In the genomic region with DNA sequence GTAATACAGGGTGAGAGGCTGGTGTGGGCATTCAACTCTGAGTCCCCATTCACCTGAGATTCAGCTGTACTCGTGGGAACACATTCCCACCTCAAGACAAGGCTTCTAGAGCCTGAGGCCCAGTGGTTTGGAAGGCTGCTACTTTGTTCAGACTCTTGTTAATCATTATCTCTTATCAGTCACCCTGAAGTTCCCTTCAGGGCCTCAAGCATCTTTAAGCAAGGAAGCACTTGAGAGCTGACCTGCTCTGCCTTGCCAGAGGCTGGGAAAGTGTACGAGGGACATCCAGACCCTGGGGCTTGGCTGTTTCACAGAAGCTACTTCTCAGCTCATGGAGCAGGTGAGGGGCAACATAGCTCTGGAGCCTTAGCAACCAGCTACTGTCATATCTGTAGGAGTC, we compare ENCODE assay signal across 22 mouse cellular contexts. TPM values are rescaled to one million over a fixed set of nuclear protein-coding genes. Genes with fewer than 3 reads are reported as not detected.
DNase-seq lines count a peak whose midpoint lies in the region; ATAC-seq and TF ChIP-seq lines count a peak whose summit lies in the region.
"Had no signal": no experiment of that assay in that cellular context is flagged by ENCODE, and none has a peak within 500 bp of the region (broad histone marks: within the 10 kb centered on the region; RNA-seq: fewer than 3 reads in every experiment).

No protein-coding gene starts in this region.

- no peak for ATAC-seq in liver, embryonic 15.5 days (ENCODE audit: insufficient read depth)
- ATAC-seq in liver, postnatal 0 days = no peak
- 0 out of 2 replicates have a peak, but pooled peaks have one; percentile 35 for ATAC-seq in intestine, postnatal 0 days
- ATAC-seq in midbrain, embryonic 14.5 days (ENCODE audit: low FRiP score, low TSS enrichment) = no peak
- ATAC-seq: forebrain, embryonic 14.5 days had no signal

- H3K4me1 ChIP-seq in liver, embryonic 15.5 days (replicated peaks) = peaks cover 6% of the 10 kb centered on the region; the same call in 1 of the 2 replicates
- no peaks in the 10 kb centered on the region for H3K4me1 ChIP-seq in liver, postnatal 0 days (ENCODE audit: insufficient read depth)
- no peaks in the 10 kb centered on the region for H3K4me1 ChIP-seq in intestine, postnatal 0 days (replicated peaks; ENCODE audit: control insufficient read depth, insufficient read depth, low read length)
- H3K4me1 ChIP-seq in midbrain, embryonic 14.5 days (ENCODE audit: control insufficient read depth, insufficient read depth, low read length) = no peaks in the 10 kb centered on the region
- H3K4me1 ChIP-seq: embryonic facial prominence, embryonic 15.5 days; forebrain, embryonic 10.5 days; heart, embryonic 13.5 days had no signal

- H3K36me3 ChIP-seq in liver, embryonic 15.5 days (replicated peaks) = no peaks in the 10 kb centered on the region
- no peaks in the 10 kb centered on the region for H3K36me3 ChIP-seq in liver, postnatal 0 days (replicated peaks; ENCODE audit: insufficient read depth, low read length)
- H3K36me3 ChIP-seq in intestine, postnatal 0 days (ENCODE audit: control insufficient read depth, insufficient read depth) = no peaks in the 10 kb centered on the region
- H3K36me3 ChIP-seq in midbrain, embryonic 14.5 days (ENCODE audit: control insufficient read depth, insufficient read depth, low read length) = no peaks in the 10 kb centered on the region
- H3K36me3 ChIP-seq: embryonic facial prominence, embryonic 15.5 days; forebrain, embryonic 10.5 days; heart, embryonic 13.5 days had no signal

- no peak for TF ChIP-seq EP300 in liver, postnatal 0 days (IDR thresholded peaks at IDR 0.05; ENCODE audit: low read depth)

- no peak for DNase-seq in liver, postnatal 0 days
- DNase-seq in lung, postnatal 10 days = peak; percentile 2
- DNase-seq in lung, postnatal 25 days (ENCODE audit: low spot score) = no peak
- DNase-seq in yolk sac, embryonic 10.5 days (ENCODE audit: low spot score) = peak; percentile 32
- DNase-seq in natural killer cell, adult 2 months (ENCODE audit: low spot score in 2 of 2) = no peak
- no peak for DNase-seq in midbrain, embryonic 14.5 days
- DNase-seq: adrenal gland, postnatal 10 days; cerebellum, adult 11 months; cerebellum, adult 8-10 months; cerebellum, postnatal 14 days; embryo, embryonic 11 days; gastrocnemius, adult 2 months; gastrocnemius, postnatal 25 days; heart, adult 11 months; heart, postnatal 36 days had no signal

- no peak for TF ChIP-seq CTCF in liver, postnatal 0 days (IDR thresholded peaks at IDR 0.05; ENCODE audit: low read depth)
- no peak for TF ChIP-seq CTCF in intestine, postnatal 0 days (IDR thresholded peaks at IDR 0.05; ENCODE audit: low read depth)

- no peak overlapping the region for H3K4me3 ChIP-seq in liver, embryonic 15.5 days (replicated peaks)
- no peak overlapping the region for H3K4me3 ChIP-seq in liver, postnatal 0 days (ENCODE audit: low read depth, low read length)
- peak overlapping the region; percentile 12; the same call in 1 of the 2 replicates for H3K4me3 ChIP-seq in intestine, postnatal 0 days (ENCODE audit: low read depth, low read length)
- no peak overlapping the region for H3K4me3 ChIP-seq in midbrain, embryonic 14.5 days (replicated peaks; ENCODE audit: low read depth, low read length)
- H3K4me3 ChIP-seq: embryonic facial prominence, embryonic 15.5 days; erythroblast, embryonic 14.5 days; forebrain, embryonic 10.5 days; gastrocnemius, adult 2 months; heart, embryonic 13.5 days had no signal

- no peak overlapping the region for H3K27ac ChIP-seq in liver, embryonic 15.5 days (replicated peaks)
- no peak overlapping the region for H3K27ac ChIP-seq in liver, postnatal 0 days (ENCODE audit: low read depth)
- H3K27ac ChIP-seq in intestine, postnatal 0 days (ENCODE audit: low read depth, low read length) = 0 out of 2 replicates have a peak overlapping the region, but pooled peaks have one; percentile 3
- H3K27ac ChIP-seq in midbrain, embryonic 14.5 days (replicated peaks; ENCODE audit: low read depth, low read length) = no peak overlapping the region
- H3K27ac ChIP-seq: embryonic facial prominence, embryonic 15.5 days; forebrain, embryonic 10.5 days; gastrocnemius, adult 2 months; heart, embryonic 13.5 days had no signal

- peak overlapping the region; percentile 18; the same call in 1 of the 2 replicates for H3K4me2 ChIP-seq in liver, embryonic 15.5 days
- H3K4me2 ChIP-seq in liver, postnatal 0 days (ENCODE audit: low read depth, low read length) = no peak overlapping the region
- peak overlapping the region; percentile 30; the same call in 1 of the 2 replicates for H3K4me2 ChIP-seq in intestine, postnatal 0 days (replicated peaks; ENCODE audit: low read depth)
- H3K4me2 ChIP-seq in midbrain, embryonic 14.5 days (ENCODE audit: low read length) = no peak overlapping the region
- H3K4me2 ChIP-seq: embryonic facial prominence, embryonic 15.5 days; heart, embryonic 13.5 days had no signal

- no peaks in the 10 kb centered on the region for H3K9me3 ChIP-seq in liver, embryonic 15.5 days (replicated peaks)
- H3K9me3 ChIP-seq in liver, postnatal 0 days (ENCODE audit: low read length) = no peaks in the 10 kb centered on the region
- no peaks in the 10 kb centered on the region for H3K9me3 ChIP-seq in intestine, postnatal 0 days (ENCODE audit: control insufficient read depth)
- no peaks in the 10 kb centered on the region for H3K9me3 ChIP-seq in midbrain, embryonic 14.5 days (ENCODE audit: control insufficient read depth, low read length)
- H3K9me3 ChIP-seq: embryonic facial prominence, embryonic 15.5 days; forebrain, embryonic 10.5 days; heart, embryonic 13.5 days had no signal

- 32% methylated on average over 2 of the region's 2 CpGs for WGBS in liver, embryonic 15.5 days (ENCODE audit: insufficient replicate concordance)
- WGBS in liver, postnatal 0 days (ENCODE audit: insufficient replicate concordance) = 30% methylated on average over 2 of the region's 2 CpGs
- WGBS in intestine, postnatal 0 days = 22% methylated on average over 2 of the region's 2 CpGs
- 50% methylated on average over 2 of the region's 2 CpGs for WGBS in midbrain, embryonic 14.5 days

- no peak overlapping the region for H3K9ac ChIP-seq in liver, embryonic 15.5 days
- no peak overlapping the region for H3K9ac ChIP-seq in liver, postnatal 0 days (replicated peaks)
- H3K9ac ChIP-seq in intestine, postnatal 0 days (ENCODE audit: low read depth, low read length) = no peak overlapping the region
- H3K9ac ChIP-seq in midbrain, embryonic 14.5 days (replicated peaks; ENCODE audit: low read length) = no peak overlapping the region
- H3K9ac ChIP-seq: embryonic facial prominence, embryonic 15.5 days; heart, embryonic 13.5 days had no signal

- no peaks in the 10 kb centered on the region for H3K27me3 ChIP-seq in liver, embryonic 15.5 days
- H3K27me3 ChIP-seq in liver, postnatal 0 days (ENCODE audit: insufficient read depth, low read length) = 0 out of 2 replicates have a peak, but pooled peaks cover 3% of the 10 kb centered on the region
- H3K27me3 ChIP-seq in intestine, postnatal 0 days (replicated peaks; ENCODE audit: control insufficient read depth, insufficient read depth, low read length) = no peaks in the 10 kb centered on the region
- no peaks in the 10 kb centered on the region for H3K27me3 ChIP-seq in midbrain, embryonic 14.5 days (ENCODE audit: control insufficient read depth, insufficient read depth, low read length)
- H3K27me3 ChIP-seq: embryonic facial prominence, embryonic 15.5 days had no signal

RNA-seq across cellular contexts. Expression of a gene that starts 19.8 kb away (rescaled TPM):
- polyA plus RNA-seq in liver, embryonic 15.5 days (2015; fragmentation: Nextera tagmentation; extraction: Ambion mirVana) = 175 and 187 TPM in 2 replicates
- polyA plus RNA-seq in liver, postnatal 0 days (2015; fragmentation: Nextera tagmentation; extraction: Ambion mirVana) = 80.3 and 91.7 TPM in 2 replicates
- 82.9 and 86.7 TPM in 2 replicates for polyA plus RNA-seq in intestine, postnatal 0 days (2015; fragmentation: Nextera tagmentation; extraction: Ambion mirVana)
- polyA plus RNA-seq in midbrain, embryonic 14.5 days (2014; fragmentation: Nextera tagmentation; extraction: Ambion mirVana) = 391 and 468 TPM in 2 replicates

Comparison
In these comparisons a context has a peak if more than half of its experiments do, and no peak if none do; other contexts are left out.
1. H3K4me2 ChIP-seq: peak in liver, embryonic 15.5 days (single experiment) and intestine, postnatal 0 days (single experiment); none in liver, postnatal 0 days (single experiment) and midbrain, embryonic 14.5 days (single experiment).
2. DNase-seq: peak in lung, postnatal 10 days (single experiment) and yolk sac, embryonic 10.5 days (single experiment); none in liver, postnatal 0 days (single experiment), lung, postnatal 25 days (single experiment), natural killer cell, adult 2 months (0 of 2) and midbrain, embryonic 14.5 days (single experiment).